Mouse (Mus musculus): Measurements from ENCODE around the gene Stx12. TPM values are rescaled to one million over a fixed set of nuclear protein-coding genes. Genes with fewer than 3 reads are reported as not detected.
A peak's percentile ranks its signal among the peaks of the same experiment; 100 is the strongest.

Stx12 gene
- total RNA-seq, 1 experiment from 2014 or later: 81.4 TPM

DNA sequence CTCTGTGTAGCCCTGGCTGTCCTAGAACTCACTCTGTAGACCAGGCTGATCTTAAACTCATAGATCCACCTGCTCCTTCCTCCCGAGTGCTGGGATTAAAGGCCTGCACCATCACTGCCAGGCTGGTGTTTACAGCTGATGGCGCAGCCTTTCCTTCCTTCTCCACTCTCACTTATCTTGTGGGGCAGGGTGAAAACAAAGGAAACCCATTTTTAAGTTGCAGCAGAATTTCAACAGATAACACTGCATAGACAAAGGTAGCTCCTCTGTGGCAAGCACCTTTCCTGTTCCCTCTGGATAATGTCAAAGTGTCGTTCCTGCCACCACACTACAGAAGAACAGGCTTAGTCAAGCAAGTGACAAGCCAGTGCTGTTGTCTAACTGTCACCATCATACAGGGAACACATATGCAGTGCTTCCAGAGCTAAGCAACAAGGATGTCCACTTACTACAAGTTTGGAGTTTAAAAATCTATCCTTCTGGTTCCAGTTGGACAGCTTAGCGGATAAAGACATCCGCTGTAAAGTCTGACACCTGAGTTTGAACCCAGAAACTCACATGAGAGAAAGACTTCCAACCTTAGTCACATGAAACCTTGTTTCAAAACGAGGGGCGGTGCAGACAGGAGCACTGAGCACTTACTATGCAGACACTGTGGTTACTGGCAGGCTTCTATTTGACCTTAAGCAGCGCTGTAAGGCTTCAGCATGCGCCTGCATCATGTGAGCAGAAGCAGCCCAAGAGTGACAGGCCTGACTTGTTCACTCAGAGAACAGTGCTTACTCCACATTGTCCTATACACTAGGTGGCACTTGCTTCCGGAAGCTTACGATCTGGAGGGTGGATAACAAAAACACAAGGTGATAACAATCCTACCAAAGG lies 10.6 kb downstream of the Stx12 start:
- ATAC-seq (replicated peaks; ENCODE audit: insufficient number of reproducible peaks, low FRiP score, low TSS enrichment, poor library complexity, severe bottlenecking): no peak

DNA sequence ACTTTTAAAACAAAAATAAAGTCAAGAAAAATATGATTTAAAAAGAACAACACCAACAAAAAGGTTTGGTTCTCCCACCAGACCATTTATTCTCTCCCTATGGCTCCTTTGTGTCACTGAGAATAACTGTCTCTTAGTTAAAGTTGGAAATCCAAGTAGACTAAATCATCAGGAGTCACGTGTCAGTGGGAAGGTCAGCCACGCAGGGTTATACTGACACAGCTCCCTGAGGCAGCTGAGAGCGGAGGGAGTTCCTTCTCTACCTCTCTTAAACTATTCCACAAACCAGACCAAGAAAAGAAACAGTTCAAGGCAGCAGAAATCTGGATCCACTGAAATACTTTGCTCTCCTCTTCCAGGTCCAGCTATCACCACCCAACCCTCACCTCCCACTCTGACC lies 13.2 kb downstream of the Stx12 start:
- ATAC-seq (replicated peaks; ENCODE audit: insufficient number of reproducible peaks, low FRiP score, low TSS enrichment, poor library complexity, severe bottlenecking): no peak

DNA sequence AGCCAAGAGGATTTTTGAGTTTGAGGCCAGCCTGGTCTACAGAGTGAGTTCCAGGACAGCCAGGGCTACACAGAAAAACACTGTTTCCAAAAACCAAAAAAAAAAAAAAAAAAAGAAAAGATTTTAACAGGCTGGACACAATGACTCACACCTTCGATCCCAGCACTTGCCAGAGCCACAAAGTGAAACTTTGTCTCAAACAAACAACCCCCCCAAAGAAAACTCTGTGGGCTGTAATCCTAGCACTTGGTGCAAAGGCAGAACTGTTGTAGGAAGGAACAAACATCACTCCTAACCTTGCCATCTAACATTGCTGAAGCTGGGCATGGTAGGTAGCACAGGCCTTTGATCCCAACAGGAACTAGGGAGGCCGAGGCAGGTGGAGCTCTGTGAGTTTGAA lies 19.5 kb downstream of the Stx12 start:
- ATAC-seq (replicated peaks; ENCODE audit: insufficient number of reproducible peaks, low FRiP score, low TSS enrichment, poor library complexity, severe bottlenecking): no peak

DNA sequence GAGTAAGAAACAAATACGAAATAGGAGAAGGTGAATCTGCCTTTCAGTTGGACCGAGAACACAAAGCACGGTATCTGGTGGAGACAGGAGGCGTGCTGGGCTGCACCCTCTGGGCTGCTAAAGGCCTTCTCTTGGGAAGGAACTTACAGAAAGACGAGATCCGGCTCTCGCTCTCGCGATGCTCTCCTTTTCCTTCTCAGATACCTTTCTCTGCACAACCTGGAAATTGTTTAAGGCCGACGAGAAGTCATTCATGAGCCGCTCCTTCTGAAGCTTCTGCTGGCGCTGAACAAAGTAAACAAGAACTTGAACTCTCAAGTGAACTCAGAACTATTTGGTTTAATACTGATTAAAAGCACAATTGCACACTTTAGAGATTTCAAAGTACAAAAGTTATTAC lies 21.3 kb downstream of the Stx12 start:
- no peak for ATAC-seq (replicated peaks; ENCODE audit: insufficient number of reproducible peaks, low FRiP score, low TSS enrichment, poor library complexity, severe bottlenecking)

DNA sequence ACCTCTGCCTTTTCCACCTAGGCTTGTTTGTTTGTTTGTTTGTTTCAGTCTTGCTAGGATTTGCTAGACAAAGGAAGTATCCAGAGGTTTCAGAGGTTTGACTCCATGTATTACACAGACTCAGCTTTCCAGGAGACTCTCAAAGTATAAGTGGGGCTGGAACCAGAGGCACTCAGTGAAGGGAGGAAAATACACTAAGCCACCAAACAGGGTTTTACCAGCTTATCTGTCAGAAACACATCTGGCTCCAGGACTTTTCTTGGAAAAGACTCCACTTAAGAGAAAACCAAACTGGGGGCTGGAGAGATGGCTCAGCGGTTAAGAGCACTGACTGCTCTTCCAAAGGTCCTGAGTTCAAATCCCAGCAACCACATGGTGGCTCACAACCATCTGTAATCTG lies 23.4 kb downstream of the Stx12 start:
- ATAC-seq (replicated peaks; ENCODE audit: insufficient number of reproducible peaks, low FRiP score, low TSS enrichment, poor library complexity, severe bottlenecking): no peak

DNA sequence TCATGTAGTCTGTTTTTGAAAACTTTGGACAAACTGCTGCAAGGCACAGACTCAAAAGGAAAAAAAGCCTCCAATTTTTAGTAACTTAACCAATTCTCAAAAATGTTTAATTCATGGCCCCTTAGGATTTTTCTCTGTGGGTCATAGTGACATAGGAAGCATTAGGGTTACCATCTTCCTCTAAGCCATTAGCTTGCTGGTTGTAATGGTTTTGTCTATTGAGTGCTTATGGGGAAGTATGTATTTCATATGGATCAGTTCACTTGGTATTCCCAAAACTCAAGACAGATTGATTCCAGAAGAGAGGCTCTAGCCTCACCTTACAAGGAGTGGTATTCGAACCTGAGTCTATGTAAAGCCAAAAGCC lies 40.6 kb downstream of the Stx12 start:
- ATAC-seq (replicated peaks; ENCODE audit: insufficient number of reproducible peaks, low FRiP score, low TSS enrichment, poor library complexity, severe bottlenecking): no peak

DNA sequence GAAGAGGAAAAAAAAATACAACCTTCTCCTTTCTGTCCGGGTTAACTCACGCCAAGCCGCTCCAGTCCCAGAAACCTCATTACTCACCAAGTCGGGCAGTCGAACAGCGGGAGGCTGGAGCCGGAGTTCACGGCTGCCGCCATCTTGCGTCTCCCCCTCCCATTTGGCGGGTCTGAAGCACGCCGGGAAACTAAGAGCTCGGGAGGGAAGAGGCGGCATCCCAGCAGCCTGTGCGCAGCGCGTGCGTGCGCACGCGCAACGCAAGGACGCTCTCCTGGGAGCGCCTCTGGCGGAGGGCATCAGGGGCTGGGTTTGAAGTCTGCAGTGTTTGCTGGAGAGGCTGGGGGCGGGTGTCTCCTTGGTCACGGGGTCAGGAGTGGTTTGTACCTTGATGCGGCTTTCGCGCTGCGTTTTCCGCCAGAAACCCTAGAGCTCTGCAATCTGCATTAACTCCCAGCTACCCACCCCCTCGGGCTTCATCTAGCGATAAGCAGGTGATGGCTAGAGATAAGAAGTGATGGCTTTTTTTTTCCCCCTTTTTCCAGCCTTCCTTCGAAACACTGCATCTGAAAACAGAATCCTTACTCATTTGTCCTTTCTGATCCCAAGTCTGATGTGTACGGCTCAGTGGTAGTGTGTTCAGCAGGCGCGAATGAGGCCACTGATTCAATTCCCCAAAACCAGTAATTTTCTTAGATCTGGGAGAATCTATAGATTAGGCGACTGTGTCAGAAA lies 41.2 kb downstream of the Stx12 start, which contains the start of gene Ppp1r8:
TSS of gene Ppp1r8 (minus strand) at position 200 of the 735 bp plus-strand sequence.
- ATAC-seq (replicated peaks; ENCODE audit: insufficient number of reproducible peaks, low FRiP score, low TSS enrichment, poor library complexity, severe bottlenecking): peak; percentile 89

DNA sequence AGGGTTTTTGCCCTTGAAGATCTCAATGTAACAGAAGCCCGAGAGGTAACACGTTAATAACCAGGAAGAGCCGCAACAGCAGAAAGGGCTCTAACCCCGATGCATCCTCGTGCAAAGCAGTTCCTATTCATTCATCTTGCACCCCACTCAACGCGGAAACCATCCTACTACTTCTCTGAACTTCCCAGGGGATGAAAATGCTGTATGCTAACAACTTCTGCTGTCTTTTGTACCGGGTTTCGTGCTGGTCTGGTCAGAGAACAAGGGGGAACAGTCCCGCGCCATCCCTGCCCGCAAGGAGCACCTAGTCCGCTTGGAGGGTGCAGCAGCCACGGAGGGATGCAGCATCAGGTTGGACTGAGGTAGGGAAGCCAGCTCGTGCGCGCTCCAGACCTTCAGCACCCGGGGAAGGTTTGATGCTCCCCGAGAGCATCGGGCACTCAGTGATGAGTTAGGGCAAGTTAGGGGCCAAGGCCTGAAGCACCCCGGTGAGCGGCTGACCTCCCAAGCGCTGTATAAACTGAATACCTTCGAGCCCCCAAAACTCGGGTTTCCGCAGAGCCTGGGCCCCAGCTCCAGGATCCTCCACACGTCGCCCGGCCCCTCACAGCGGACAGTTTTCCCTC lies 41.9 kb downstream of the Stx12 start:
- peak; percentile 47 for ATAC-seq (replicated peaks; ENCODE audit: insufficient number of reproducible peaks, low FRiP score, low TSS enrichment, poor library complexity, severe bottlenecking)

DNA sequence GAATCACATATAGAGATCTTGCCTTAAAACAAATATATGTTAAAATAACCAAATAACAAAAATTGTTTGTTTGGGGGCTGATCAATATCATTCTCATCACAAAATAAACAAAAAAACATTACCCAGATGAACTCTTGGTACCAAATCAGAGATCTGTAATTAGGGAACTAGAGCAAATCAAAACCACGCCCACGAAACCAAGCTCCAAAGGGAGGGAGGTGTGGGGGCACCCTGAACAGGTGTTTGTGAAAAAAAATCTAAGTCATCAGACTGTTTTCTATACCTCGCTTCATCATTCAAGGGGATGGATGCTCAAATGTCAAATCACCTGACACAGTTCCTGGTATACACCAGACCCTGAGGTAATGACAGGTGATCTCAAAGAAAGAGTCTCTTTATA lies 42.8 kb downstream of the Stx12 start:
- no peak for ATAC-seq (replicated peaks; ENCODE audit: insufficient number of reproducible peaks, low FRiP score, low TSS enrichment, poor library complexity, severe bottlenecking)

DNA sequence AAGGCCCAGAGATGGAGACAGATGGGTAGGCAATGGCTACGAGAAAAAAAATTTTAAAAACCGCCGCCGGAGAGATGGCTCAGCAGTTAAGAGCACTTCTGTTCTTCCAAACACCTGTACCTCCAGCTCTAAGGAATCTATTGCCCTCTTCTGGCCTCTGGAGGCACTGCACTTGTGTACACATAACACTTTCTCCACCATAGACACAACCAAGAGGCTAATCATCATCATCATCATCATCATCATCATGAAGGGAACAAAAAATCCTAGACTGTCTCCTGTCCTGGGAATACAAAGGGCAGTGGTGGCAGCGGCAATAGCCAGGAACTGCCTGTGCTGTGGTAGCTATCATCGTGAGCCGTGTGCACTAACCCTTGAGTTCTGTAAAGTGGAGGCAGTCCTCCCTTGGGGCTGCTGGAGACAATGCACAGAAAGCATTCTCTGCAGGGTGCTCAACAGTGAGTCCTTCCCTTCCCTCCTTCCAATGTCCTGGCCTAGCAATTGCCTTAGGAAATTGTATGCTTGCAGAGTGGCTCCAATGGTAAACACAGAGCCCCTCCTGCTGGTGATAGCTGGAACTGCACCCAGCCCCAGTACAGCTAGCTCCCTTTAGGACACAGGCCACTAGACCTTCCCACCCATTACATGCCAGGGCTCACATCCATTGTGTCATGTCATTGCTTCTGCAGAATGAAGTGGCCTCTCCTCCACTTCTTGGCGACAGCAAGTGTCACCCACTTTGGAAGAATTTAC lies 60.5 kb downstream of the Stx12 start:
- ATAC-seq (replicated peaks; ENCODE audit: insufficient number of reproducible peaks, low FRiP score, low TSS enrichment, poor library complexity, severe bottlenecking): peak; percentile 81

DNA sequence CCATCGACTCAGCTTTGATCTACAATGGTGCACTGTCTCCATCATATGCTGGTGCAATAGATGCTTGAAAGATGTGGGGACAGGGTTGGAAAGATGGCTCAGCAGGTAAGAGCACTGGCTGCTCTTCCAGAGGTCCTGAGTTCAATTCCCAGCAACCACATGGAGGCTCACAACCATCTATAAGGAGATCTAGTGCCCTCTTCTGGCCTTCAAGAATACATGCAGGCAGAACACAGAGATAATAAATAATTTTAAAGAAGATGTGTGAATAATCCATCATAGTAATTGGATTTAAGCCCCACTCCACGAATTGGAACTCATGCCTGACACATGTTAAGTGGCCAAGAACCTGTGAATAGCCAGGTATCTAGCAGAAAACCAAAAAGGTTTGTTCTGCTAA lies 65.9 kb downstream of the Stx12 start:
- no peak for ATAC-seq (replicated peaks; ENCODE audit: insufficient number of reproducible peaks, low FRiP score, low TSS enrichment, poor library complexity, severe bottlenecking)

DNA sequence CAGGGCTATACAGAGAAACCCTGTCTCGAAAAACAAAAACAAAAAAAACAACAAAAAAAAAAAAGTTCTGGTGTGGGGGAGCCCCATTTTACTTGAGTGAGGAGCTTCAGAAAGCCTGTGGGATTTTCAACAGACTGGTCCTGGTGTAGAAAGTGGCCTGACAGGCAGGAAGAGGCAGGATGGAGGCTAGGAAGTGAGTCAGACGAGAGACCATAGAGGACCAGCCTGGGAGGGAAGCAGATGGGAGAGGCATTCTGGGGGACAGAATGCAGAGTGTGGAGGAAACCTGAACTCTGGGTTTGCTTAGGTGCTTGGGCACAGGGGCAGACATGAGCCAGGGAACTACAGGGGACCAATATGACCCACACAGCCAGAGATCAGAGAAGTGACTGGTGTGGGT lies 67.5 kb downstream of the Stx12 start:
- ATAC-seq (replicated peaks; ENCODE audit: insufficient number of reproducible peaks, low FRiP score, low TSS enrichment, poor library complexity, severe bottlenecking): no peak

DNA sequence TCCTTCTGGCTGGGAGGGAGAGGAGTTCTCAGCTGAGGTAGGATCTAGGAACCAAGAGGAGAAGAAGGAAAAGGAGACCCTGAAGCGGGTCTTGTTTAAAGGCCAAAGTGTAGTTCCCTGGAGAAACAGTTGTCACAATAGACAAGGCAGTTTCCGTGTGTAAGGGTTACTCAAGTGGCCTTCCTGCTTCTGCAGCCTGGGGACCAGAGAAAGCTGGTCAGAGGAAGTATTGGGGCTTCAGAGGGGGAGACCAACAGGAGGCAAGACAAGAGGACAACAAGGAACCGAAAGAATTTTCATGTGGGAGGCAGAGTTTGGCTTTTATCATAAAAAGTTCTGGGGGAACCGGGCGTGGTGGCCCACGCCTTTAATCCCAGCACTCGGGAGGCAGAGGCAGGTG lies 67.9 kb downstream of the Stx12 start:
- ATAC-seq (replicated peaks; ENCODE audit: insufficient number of reproducible peaks, low FRiP score, low TSS enrichment, poor library complexity, severe bottlenecking): peak; percentile 83

DNA sequence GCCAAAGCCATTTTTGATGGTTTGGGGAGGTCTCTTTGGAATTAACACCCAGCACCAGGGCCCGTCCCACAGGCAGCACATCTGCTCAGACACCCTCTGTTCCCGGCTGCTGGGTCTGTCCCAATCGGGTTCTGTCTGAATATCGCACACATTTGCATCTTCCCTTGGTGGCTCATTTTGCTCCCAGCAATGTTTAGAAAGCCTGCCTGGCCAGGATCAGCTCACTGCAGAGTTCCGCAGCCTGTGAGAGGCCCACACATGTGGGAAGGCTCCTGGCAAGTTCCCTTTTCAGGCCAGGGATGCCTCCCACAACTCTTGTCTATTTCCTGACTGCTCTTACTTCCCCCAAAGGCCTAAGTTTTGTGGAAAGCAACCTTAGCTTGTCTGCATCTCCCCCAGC lies 74.7 kb downstream of the Stx12 start:
- ATAC-seq (replicated peaks; ENCODE audit: insufficient number of reproducible peaks, low FRiP score, low TSS enrichment, poor library complexity, severe bottlenecking): peak; percentile 33; the same call in 1 of the 2 replicates

DNA sequence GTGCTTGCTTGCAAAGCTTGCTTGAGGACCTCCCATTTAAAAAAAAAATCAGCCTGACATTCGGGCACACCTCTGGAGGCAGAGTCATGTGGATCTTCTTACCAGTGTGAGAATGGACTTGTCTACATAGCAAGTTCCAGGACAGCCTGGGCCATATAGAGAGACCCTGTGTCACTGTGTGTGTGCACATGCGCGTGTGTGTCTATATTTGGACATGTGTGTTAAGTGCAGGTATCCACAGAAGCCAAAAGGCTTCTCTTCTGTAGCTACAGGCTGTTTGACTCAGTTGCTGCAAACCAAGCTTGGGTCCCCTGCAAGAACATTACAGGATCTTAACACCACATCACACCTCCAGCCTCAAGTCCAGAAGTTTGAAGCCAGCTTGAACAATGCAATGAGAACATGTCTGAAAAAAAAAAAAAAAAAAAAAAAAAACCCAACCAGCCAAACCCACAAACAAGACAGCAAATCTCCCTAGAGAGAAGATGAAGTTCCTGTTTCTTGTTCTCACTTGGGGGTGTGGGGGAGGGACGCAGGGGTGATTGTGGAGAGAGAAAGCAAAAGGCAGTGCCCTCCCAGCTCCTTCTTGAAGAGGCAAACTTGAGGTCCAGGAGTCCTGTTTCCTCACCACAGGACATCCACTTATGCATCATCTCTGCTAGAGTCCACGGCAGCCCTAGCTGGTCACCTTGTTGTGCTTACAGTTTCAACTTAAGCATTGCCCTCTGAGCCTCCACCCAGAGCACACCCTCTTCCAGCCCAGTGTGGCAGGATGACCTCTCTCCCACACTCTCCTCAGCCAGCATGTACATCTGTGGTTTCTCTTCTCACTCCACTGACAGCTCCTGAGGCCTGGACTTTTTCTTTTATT lies 76.3 kb downstream of the Stx12 start:
- ATAC-seq (replicated peaks; ENCODE audit: insufficient number of reproducible peaks, low FRiP score, low TSS enrichment, poor library complexity, severe bottlenecking): peak; percentile 77

DNA sequence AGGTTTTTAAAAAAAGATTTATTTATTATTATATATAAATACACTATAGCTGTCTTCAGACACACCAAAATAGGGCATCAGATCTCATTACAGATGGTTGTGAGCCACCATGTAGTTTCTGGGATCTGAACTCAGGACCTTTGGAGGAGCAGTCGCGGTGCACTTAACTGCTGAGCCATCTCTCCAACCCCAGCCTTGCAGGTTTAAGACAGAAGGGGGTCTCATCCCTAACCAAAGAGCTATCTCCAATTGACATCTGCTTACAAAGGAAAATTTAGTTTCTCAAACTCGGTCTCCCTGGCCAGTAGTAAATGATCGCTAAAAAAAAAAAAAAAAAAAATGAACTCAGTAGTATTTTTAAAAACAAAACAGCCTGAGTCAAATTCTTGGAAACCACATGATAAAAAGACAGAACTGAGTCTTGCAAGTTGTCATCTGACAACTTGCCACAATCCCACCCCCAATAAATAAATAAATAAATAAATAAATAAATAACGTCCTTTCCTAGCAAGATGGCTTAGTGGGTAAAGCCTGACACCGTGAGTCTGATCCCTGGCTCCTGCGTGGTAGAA lies 77.6 kb downstream of the Stx12 start:
- ATAC-seq (replicated peaks; ENCODE audit: insufficient number of reproducible peaks, low FRiP score, low TSS enrichment, poor library complexity, severe bottlenecking): no peak

DNA sequence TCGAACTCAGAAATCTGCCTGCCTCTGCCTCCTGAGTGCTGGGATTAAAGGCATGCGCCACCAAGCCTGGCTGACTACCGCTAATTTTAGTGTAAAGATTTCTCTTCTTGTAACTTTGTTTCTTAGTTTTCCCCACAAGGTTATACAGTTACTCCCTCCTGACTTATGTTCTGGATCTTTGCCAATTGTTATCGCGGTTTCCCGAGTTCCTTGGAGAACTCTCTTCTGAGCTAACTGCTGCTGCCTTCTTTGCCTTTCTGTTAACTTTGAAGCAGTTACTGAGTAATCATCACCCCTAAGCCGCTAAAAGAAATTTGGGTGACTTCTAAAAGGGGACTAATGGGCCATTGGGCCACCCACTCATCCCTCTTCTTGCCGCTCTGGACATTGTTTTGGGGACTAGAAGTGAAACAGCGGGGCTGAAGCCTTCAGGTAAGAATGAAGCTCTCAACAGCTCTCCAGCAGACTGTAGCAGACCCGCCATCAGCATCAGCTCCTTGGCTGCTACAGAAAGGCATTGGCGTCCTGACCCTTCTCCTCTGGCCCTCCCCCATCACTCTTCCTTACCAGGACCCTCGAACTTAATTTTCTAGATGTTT lies 78.6 kb downstream of the Stx12 start:
- no peak for ATAC-seq (replicated peaks; ENCODE audit: insufficient number of reproducible peaks, low FRiP score, low TSS enrichment, poor library complexity, severe bottlenecking)

Data from monocyte, adult 5-6 weeks (primary cell).